Mouse (Mus musculus): ENCODE measurements at regions not wholly inside any gene's neighbourhood (a gene's known extent, or its start where the extent isn't known, plus 50 kb on each side); places are given as distances from the start of the nearest gene placed in this dataset.

DNA sequence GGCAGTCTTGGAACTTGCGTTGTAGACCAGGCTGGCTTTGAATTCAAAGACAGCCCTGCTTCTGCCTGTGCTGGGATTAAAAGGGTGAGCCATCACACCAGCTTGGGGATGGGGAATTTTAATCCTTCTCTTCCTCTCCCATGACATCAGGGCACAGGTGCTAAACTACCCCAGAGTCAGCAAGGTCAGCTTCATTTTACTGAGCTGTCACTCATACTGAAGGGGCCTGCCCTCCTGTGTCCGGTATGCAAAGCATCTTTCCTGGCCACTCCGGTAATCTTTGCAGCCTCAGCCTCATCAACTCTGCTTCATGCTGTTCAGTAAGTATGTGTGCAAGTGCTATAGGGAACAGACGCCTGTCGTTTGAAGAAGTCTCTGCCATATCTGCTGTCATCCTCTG lies 248.1 kb downstream of the Enc1 start:
- in situ Hi-C loops (cut with MboI, MseI), result no loop called here

DNA sequence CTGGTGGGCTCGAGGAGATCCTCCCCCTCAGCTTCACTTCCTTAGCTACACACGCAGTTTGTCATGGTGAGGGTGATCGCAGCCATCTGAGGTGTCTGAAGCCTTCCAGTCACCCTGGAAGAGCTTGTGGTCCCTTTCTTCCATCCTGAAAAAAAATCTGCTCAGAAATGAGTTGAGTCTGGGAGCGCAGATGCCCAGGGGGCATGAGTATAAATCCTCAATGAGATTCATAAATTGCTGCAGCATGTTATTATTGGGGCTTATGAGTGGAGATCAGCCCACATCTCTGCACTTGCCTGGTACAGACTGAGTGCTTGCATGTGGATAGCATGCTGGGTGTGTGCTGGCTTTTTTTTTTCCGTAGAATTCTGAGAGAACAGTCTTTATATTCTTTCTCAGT lies 247.6 kb downstream of the Enc1 start:
- in situ Hi-C loops (cut with MboI, MseI), result no loop called here

DNA sequence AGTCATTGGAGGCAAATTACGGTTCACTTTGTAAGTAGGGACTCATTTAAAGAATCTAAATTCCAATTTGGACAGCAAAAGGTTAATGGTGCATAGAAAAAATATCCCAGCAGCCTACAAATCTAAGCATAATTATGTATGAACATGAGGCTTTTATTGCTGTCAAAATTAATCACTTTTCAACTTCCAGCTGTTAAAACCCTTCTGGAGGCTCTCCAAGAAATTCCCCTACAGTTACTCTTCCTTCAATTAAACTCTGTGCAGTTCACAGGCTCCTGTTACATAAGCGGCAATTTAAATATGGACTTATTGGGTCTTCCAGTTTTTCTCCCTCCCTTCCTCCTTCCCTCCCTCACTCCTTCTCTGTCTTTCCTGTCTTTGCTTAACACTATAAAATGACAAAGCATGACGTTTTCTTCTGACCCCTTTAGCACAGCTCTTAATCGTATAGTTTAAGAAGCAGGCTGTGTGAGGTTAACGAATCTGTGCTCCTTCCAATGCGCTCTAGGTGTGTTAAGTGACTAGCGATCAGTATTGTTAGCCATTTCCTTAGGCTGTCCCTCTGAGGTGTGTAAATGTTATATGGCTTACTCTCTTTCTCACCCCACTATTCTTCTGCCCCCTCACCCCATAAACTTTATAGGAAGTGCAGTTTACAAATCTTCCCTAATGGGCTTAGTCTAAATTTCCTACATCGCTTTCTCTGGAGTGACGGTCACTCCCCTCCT lies 247.0 kb downstream of the Enc1 start:
- in situ Hi-C loops (cut with MboI, MseI), result no loop called here

DNA sequence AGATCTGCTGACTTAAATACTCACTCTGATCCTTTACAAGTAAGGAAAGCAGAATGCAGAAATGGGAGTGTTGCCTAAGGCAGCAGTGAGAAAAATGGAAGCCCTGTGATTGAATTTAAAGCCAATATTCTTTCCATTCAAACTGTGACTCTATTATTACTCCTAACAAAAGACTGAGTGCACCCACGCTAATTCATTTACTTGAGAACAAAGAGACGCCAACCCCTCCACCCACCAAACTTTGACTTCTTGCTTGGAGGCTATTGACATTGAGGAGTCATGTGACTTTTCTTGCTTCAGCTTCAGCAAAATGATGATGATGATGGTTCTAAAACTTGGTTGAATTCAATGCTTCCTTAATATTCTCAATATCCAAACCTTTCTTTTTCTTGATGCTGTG lies 245.6 kb downstream of the Enc1 start:
- in situ Hi-C loops (cut with MboI, MseI), result no loop called here

DNA sequence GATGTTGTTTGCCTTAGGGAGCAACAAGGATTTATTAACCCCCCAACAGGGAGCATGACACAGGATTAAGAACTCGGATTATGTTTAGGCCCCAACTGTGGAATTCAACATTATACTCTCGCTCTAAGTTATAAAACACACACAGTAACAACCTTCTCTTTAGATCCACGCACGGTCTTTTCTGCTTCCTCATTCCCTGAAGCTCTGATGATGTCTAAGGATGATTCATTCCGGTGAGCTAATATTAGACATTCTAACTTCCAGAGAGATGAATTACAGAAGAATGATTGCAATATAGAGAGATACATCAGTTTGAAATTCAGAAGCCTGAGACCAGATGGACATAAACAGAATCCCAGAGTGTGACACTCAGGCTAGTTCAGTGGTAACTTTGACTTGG lies 245.0 kb downstream of the Enc1 start:
- in situ Hi-C loops (cut with MboI, MseI), result no loop called here

DNA sequence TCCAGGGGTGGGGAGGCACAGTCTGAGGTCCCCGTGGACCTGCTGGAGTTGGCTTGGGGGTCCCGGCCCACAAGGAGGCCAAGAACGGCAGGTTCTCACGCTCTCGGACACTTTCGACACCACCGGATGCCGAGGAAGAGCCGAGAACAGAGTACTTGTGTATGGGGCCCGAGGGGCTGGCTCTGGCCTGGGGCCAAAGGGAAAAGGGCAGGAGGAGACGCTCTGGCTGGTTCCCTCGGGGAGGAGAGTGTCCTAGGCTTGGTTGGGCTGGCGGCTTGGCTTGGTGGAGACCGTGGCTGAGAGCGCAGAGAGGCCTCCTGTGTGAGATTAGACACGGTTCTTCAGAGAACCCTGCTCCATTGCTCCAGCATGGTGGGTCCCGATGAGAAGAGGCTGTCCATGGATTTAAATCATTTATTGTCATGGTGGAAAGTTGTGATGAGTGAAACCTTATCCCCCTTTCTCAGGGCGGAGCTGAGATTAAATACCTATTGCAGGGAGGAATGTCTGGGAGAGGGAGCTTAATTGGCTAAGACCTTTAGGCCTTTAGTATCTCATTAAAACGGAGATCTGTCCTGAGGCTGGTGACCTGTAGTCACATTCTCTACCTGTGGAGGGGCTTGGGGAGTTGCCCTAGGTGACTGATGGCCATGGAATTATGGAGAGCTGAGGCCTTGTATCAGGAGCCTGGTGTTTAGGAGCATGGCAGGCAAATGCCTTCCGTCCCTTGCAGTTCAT lies 244.1 kb downstream of the Enc1 start:
- in situ Hi-C loops (cut with MboI, MseI), result no loop called here

DNA sequence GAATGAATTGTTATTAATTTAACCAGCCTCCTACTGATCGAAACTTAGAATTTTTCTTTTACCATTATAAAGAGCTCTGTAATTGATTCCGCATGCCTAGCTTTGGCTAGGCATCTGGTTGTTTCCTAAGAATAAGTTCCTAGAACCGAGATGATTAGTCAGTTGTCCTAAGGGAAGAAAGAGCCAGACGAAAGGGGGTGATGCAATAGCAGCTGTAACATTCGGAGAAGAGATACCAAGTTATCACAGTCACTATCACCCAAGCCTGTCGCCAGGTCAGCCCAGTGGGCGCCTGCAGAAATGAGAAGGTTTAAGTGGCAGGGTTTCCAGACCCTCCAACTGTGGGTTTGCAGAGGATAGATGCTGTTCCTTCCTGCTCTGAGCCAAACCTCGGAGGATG lies 242.8 kb downstream of the Enc1 start:
- in situ Hi-C loops (cut with MboI, MseI), result no loop called here

DNA sequence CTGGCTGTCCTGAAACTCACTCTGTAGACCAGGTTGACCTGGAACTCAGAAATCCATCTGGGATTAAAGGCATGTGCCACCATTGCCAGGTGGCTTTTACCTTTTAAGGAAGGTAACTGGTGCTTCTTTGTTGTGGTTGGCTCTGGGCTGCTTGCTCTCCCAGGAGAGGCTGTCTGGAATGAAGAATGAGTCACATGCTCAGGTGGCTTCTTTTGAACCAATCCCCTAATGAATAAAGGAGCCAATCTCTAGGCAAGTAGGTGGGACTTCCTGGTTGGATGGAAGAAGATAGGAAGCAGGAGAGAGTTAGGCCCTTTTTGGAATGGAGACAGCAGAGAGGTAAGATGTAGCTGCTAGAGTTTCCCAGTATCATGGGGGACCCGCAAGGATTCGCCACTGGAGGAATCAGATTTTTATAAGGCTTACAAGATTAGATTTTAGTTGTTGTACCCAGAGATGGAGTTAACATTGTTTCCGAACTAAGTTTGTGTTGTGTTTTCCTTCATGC lies 241.6 kb downstream of the Enc1 start:
- in situ Hi-C loops (cut with MboI, MseI), result no loop called here

DNA sequence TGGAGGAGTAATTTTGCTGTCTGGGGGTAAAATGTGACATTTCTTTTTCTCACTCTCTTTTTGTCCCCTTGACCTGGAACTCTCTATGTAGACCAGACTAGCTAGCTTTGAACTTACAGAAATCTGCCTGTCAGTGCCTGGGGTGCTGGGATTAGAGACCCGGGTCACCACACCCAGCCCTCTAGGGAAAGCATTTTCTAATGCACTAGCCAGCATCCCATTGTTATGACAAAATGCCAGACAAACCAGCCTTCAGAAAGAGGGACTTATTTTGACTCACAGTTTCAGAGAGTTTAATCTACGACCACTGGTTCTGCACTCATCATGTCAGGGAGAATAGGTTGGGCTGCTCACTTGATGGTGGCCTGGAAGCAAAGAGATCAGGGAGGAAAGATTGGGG lies 240.4 kb downstream of the Enc1 start:
- in situ Hi-C loops (cut with MboI, MseI), result no loop called here

DNA sequence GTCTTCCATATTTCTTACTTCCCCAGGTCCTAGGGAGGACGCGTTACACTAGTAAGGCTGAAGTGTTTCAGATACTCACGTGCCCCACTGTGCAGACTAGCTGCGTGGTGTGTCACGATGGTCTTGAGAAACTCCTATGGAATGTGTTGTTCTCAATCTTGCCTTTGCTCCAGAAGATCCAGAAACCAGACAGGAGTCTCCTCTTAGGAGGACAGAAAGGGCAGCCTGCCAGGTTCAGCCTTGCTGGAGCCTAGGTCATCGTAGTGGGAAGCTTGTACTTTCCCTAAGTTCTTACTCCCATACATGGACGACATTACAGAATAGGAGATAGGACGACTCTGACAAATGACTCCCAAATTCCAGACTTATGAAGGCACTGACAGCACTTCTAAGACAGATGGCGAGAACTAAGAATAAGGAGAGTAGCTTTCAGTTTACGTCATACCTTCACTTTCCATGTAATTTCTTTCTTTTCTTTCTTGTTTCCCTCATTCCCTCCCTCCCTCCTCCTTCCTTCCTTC lies 238.2 kb downstream of the Enc1 start:
- in situ Hi-C loops (cut with MboI, MseI), result no loop called here

DNA sequence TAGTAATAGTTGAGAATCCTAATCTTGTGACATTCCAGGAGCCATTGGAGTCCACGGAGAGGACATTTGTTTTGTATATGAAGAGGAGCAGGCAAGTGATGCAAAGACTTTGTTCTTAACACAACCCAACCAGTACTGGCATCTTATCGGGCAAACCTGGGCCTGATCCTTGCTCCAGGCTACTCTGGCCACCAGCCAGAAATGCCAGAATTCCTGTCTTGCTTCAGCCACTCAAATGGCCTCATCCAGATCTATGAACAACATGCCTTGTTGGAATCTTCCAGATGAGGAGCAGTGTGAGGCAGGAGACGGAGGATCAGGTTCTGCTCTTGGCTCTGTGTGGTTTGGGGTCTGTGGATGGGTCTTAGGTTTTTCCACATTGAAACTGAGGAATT lies 233.1 kb downstream of the Enc1 start:
- in situ Hi-C loops (cut with MboI, MseI), result loop anchor here in 1 of 2 experiments (25.0 kb wide), 1 partner anchor 1838 kb away; no protein-coding TSS in a partner anchor

DNA sequence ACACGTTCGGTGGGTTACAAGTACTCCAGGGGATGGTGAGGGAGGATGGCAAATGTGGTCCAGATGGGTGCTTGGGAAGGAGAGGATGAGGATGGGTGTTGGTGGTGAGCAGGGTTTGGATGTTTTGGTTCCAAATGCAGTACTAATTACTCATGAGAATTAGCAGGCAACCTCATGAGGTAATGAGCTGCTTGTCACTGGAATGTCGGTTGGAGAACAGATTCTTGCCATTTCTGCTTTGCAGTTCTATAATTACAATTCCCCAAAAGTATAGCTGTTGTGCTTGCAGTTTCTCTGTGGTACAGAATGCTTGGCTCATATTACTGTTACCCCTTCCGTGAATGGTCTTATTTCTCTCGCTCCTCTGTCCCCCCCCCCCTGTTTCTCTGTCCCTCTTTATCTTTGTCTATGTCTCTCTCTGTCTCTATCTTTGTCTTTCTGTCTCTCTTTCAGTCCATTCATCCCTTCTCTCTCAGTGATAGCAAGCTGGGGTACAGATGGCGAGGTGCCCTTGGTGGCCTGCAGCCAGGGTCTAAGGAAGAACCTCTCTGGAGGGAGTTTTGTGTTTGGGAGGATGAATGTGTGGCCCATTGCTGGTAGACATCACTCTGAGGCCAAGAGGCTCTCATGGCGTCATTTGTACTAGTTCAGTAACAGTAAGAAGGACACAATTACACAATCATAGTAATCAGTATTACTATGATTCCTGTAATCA lies 232.5 kb downstream of the Enc1 start:
- in situ Hi-C loops (cut with MboI, MseI), result loop anchor here in 1 of 2 experiments (25.0 kb wide), 1 partner anchor 1839 kb away; no protein-coding TSS in a partner anchor

DNA sequence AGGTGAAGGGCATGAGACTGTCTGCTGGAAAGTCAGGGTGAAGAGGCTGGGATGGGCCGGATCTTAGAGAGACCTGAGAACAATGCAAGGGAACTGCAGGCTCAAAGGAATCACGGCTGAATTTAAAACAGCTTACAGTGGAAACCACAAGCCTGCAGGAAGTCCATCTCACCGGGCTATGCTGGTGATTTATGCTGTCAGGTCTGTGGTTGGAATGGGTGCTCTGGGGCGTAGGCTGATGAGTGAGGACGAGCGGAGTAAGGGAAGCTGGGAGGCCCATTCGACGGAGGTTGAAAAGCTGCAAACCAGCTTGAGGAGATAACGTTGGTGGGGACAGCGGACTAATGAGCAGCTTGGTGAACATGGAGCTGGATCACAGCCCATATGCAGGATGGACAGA lies 229.1 kb downstream of the Enc1 start:
- in situ Hi-C loops (cut with MboI, MseI), result loop anchor here in 1 of 2 experiments (10.0 to 25.0 kb wide), 2 partner anchors 225 to 1842 kb away; partner anchors contain the start of gene Enc1

DNA sequence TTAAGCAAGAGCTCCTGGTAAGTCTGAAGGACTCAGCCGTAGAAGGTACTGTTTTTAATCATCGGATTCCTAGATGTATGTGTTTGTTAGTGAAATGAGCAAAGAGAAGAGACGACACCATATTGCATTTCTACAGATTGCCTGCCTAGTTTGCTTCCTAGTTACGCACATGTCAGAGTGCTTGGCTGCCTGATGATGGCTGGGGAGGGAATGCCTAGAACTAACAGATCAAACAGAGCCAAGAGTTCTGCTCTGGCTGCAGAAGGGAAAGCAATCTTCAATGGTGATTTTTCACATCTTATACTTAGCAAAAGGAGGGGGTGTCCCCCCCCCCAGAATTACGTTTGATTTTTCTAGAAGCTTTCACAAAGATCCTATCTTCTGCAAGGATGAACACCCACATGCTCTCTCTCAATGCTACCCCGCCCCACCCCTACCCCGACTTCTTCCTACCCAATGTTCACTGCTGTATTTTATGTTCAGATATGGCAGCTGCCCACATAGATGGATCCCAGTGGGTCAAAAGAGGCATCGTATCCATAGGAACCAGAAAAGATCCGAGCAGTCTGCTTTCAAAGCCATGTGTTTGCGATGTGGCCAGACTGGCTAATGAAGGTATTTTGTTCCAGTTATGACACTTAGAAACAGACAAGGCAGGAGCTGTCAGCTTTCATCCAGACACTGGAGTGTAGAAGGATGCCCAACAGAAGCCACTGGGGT lies 228.1 kb downstream of the Enc1 start:
- in situ Hi-C loops (cut with MboI, MseI), result loop anchor here in 1 of 2 experiments (10.0 to 25.0 kb wide), 2 partner anchors 224 to 1843 kb away; partner anchors contain the start of gene Enc1

DNA sequence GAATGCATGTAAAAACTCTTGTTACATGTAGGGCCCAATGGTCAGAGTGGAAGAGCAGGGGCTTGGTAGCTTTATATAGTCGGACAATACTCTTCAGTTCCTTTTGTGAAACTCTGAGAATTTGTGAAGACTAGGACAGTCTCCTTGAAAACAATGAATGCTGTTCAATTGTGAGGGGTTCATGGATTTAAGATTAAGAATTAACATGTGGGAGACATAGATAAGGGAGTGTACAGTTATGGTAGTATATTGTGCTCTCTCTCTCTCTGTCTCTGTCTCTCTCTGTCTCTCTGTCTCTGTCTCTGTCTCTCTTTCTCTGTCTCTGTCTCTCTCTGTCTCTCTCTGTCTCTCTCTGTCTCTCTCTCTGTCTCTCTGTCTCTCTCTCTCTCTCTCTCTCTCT lies 225.7 kb downstream of the Enc1 start:
- in situ Hi-C loops (cut with MboI, MseI), result loop anchor here in 1 of 2 experiments (10.0 to 25.0 kb wide), 2 partner anchors 222 to 1846 kb away; partner anchors contain the start of gene Enc1

DNA sequence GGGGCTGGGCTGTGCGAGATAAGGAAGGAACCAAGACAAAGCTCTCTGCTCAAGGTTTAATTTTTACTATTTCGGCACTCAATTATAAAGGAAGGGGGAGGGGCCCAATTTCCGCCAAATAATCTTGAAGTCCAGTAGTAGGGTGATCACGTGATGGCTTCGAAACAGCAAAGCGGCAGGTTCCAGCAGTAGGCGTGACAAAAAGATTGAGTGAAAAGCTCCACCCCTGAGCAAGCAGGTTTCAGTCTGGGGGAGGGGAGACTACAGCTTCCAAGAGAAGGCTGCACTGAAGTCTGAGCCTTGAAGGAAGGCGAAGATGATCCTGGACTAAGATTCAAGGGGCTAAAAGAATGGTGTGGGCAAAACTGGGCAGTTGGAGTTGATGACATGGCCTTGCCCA lies 222.9 kb downstream of the Enc1 start:
- in situ Hi-C loops (cut with MboI, MseI), result loop anchor here in 1 of 2 experiments (10.0 to 25.0 kb wide), 2 partner anchors 219 to 1849 kb away; partner anchors contain the start of gene Enc1

DNA sequence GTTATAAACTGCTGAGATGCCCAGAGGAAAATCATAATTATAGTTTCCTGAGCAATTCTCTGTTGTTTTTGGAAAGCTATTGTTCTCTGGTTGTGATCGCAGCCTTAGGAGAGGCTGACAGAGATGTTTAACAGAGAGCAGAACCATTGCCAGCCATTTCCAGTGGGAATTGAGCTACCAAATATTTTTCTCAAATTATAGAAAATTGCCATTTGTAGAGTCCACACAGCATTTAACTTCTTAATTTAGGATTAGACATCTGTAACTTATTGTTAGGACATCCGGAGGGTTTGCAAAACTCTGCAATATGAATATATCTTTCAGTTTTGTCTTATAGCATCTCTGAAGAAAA lies 222.0 kb downstream of the Enc1 start:
- in situ Hi-C loops (cut with MboI, MseI), result loop anchor here in 1 of 2 experiments (10.0 to 25.0 kb wide), 2 partner anchors 218 to 1849 kb away; partner anchors contain the start of gene Enc1

DNA sequence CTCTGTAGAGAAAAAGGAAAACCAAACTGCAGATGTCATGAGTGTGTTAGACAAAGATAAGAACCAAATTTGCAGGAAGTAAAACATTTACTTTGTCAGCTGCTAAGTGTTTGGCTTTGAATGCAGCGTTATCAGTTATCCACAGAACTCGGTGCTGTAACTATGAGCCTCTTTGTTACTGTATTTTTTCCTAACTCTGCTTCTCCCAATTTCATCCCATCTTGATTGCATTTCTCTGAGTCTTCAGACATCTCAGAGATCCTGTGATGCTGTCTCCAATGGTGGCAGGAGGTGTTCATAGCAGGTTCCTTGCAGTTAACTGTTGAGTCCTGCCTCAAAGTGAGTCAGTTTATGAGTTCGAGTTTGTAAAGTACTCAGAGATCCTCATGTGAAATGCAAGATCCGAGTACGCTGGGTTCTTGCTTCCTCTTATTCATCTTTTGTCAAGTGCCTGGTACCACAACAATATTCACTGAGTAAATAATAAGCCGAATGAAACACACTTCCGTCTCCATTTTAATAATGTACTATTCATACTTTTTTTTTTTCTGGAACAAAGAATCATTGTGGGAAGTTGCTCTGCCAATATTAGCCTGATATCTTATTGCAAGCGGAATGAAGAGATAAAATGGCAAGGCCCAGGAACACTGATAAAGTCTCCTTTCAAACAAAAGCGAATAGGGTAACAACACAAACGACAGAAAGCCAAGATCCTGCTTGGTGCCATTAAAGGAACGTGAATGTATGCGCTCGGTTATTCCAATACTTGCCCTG lies 221.4 kb downstream of the Enc1 start:
- in situ Hi-C loops (cut with MboI, MseI), result loop anchor here in 1 of 2 experiments (10.0 to 25.0 kb wide), 2 partner anchors 217 to 1850 kb away; partner anchors contain the start of gene Enc1

DNA sequence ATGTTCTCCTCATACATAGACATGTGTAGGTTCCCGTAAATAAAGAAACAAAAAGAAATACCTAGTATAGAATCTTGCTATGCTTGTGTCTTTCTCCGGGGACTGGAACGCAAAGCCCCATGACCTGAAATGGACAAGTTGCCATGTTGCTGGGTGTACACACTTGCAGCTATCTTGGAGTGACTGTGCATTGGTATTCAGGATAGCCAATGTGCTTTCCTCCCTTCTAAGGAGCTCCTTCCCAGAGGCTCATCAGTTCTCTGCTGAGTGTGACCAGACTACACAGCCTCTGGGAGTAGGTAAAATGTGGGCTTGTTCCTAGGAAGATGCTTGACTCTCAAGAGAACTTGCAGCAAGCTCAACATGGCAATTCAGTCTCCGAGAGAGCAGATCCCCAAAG lies 220.3 kb downstream of the Enc1 start:
- in situ Hi-C loops (cut with MboI, MseI), result loop anchor here in 1 of 2 experiments (10.0 to 25.0 kb wide), 2 partner anchors 216 to 1851 kb away; partner anchors contain the start of gene Enc1

DNA sequence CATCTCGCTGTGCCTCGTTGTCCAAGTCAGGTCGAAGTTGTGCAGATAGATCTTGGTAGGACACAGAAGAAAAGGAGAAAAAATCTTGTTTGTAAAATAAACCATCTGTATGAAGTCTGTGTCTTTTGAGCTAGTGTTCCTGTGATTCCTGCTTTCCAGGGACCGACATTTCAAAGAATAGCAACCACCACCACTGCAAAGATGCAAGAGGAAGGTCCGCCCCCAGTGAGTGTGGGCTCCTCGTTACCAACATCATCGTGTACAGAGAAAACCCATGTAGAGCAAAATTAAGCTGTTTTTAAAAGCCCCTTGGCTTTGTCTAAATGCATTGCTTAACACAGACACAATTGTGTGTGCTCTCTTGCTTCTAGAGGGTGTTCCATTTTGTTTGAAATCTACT lies 218.2 kb downstream of the Enc1 start:
- in situ Hi-C loops (cut with MboI, MseI), result loop anchor here in 1 of 2 experiments (25.0 kb wide), 1 partner anchor 1853 kb away; no protein-coding TSS in a partner anchor

All from T-helper 17 cell (primary cell).